Mouse (Mus musculus) adipocyte (in vitro differentiated cells): Measurements from ENCODE around the gene Large2.

Source experiments
- DNase-seq: peaks from one replicate; pipeline ENCODE4 v3.0.0-alpha.2; 2016; ENCODE audit warnings: low spot score

Large2 gene

DNA sequence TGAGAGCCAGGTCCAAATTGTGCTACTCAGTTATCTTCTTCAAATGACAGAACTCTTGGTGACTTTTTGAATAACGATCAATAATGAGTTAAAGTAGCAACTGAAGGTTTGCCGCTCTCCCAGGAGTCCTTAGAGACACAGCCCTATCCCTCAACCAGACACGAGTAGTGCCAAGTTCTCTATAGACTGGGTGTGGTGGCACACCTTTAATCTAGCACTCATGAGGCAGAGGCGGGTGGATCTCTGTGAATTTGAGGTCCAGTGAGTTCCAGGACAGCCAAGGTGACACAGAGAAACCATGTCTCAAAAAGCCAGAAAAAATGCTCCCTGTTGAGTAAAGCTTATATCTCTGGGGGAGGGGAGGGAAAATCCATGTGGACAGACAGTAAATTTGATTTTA, 47.1 kb downstream of the Large2 start:
- DNase-seq: no peak

DNA sequence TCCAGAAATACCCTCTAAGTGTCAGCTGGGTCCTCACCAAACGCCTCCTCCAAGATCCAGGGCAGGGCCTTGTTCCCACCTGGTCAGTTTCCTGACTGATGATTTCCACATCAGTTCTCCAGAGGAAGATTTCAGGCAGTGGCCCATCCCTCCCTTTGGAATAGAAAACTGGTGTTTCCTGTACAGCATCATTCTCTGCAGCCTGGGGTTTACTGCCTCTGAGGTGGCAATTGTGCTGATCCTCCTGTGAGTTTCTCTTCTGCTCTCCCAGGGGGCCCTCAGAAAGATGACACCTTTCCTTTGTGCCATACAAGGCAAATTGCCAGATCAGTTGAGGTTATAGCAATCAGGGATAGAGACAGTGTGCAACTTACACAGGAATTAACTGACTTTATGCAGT, 48.4 kb downstream of the Large2 start:
- DNase-seq: no peak

DNA sequence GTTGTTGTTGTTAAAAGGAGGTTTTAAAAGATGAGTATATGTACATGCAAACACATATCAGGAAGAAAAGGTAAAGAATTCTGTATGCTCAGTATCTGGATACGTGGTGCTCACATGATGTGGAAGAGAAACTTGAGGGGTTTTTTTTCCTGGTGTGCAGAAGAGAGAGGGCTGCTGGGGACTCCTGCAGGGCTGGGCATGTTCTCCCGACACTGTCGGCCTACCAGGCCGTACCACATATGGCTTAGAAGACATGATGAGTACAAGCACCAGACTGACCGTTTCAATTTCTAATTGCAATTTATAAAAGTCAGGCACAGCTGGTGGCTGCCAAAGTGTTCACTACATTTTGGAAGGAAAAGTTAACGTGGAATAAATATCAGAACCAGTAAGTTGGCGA, 49.0 kb downstream of the Large2 start:
- DNase-seq: no peak

DNA sequence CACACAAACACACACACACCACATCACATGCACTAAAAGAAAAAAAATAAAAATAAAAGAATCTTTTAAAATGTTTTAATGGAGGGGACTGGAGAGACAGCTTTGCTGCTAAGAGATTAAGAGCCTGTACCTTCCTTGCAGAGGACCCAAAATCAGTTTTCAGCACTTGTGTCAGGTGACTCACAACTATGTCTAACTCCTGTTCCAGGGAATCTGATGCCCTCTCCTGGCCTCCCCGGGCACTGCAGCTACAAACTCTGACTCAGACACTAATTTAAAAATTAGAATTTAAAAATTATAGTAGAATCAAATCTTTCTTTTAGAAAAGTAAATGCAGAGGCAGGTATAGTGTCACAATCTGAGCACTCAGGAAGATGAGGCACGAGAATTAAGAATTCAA, 52.0 kb downstream of the Large2 start:
- DNase-seq: peak; percentile 28

DNA sequence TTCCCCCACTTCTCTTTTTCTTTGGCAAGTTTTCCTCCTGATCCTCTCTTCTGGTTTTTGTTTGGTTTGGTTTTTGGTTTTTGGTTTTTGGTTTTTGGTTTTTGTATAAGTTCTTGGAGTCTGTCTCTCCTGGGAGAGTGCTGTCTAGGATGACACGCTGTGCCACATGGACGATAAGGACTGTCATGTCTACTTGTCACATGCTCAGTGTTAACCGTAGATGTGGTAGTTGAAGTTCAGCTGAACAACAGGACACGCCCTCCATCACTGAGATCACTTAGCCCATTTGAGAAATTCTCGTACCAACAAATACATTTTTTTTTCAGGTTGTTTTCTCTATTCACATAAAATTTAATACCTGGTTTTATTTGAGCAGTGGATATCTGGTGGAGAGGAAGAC, 57.4 kb downstream of the Large2 start:
- no peak for DNase-seq

DNA sequence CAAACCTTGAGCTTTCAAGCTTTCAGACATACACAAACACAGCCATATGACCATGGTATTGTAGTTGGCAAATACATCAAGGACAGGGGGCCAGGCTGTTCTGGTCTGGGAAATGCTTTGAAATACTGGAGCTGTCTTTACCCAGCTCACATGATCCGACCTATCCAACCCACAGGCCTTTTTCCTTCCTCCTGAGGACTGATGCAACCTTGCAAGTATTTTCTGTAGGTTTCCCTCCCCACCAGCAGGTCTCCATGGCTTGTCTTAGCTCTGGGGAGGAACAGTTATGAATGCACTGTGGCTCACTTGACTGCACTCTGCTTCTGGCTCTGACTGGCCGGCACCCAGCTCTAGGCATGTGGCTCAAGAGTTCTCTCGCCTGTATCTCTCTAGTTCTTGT, 58.0 kb downstream of the Large2 start:
- peak; percentile 46 for DNase-seq
